Mouse (Mus musculus) splenic B cell, adult 2 months (primary cell): ENCODE measurements around the gene Cyp4v3.
A peak's percentile ranks its signal among the peaks of the same experiment; 100 is the strongest.
"Not testable (repeated sequence)": the region's sequence is repeated elsewhere in the genome, so short reads cannot be mapped to it uniquely, and the experiment has no call there.

Experiments
- DNase-seq: peaks from one replicate; pipeline ENCODE4 v3.0.0-alpha.2; 2011; ENCODE audit warnings: low read depth, low spot score
- H3K27me3 ChIP-seq: 2 replicates; pipeline ENCODE4 v1.6.1; 2012; ENCODE audit warnings: mild to moderate bottlenecking, low read length, moderate library complexity, mixed read lengths; ENCODE audit not compliant: control insufficient read depth, poor library complexity, insufficient read depth, severe bottlenecking
- H3K36me3 ChIP-seq: 2 replicates; pipeline ENCODE4 v1.6.1; 2012; ENCODE audit warnings: mild to moderate bottlenecking, low read length, moderate library complexity, mixed read lengths; ENCODE audit not compliant: control insufficient read depth, poor library complexity, insufficient read depth, severe bottlenecking

Cyp4v3 gene

GRCm38 (mm10) chr8:45341630-45342628 is 8.9 kb upstream of the Cyp4v3 start:
- no peaks in the 10 kb centered on the region for H3K36me3 ChIP-seq
- H3K27me3 ChIP-seq: 0 out of 2 replicates have a peak, but pooled peaks cover 1% of the 10 kb centered on the region
- DNase-seq: no peak

DNA sequence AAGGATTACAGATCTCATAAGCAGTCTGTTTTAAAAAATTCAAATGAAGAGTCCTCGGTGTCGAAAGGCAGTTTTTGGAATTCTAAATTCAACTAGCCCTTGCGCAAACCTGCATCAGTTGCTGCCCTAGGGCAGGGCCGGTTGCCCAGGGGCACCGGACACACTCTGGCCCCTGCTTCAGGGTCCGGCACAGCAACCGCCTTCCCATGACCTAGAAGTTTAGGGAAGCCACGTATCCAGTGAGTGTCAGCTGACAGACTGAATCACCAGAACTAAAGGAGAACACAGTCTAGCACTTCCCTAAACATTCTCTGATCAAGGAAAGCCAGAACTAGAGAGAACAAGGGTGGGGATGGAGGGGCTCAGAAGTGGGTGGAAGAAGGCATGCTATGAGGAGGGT is 477 bp upstream of the Cyp4v3 start:
- peak; percentile 5 for DNase-seq
- no peaks in the 10 kb centered on the region for H3K36me3 ChIP-seq
- H3K27me3 ChIP-seq: no peaks in the 10 kb centered on the region; the same call in 1 of the 2 replicates

- Histone ChIP-seq H3K36me3 (no peaks in the 10 kb centered on the region; the same call in 1 of the 2 replicates), H3K27me3 (no peaks in the 10 kb centered on the region; the same call in 1 of the 2 replicates)
- peak; percentile 15 for DNase-seq
These were observed 2.2 kb downstream of the Cyp4v3 start for GRCm38 (mm10) chr8:45330856-45331255.

- Histone ChIP-seq H3K27me3 (no peaks in the 10 kb centered on the region; the same call in 1 of the 2 replicates), H3K36me3 (no peaks in the 10 kb centered on the region; the same call in 1 of the 2 replicates)
- no peak for DNase-seq
These were observed 3.6 kb downstream of the Cyp4v3 start for GRCm38 (mm10) chr8:45329206-45329980.

DNA sequence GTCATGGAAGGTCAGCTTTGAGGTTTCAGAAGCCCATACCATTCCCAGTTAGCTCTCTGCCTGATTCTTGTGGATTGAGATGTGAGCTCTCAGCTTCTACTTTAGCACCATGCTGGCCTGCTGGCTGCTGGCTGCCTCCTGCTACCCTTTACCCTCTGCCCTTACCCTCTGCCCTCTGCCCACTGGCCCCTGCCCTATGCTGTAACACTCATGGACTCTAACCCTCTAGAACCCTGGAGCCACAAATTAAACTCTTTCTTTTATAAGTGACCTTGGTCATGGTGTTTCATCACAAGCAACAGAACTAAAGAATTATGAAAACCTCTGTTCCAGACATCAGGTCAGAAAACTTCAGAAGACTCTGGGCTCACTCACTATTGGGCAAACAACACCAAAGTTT is 5.9 kb downstream of the Cyp4v3 start:
- H3K27me3 ChIP-seq, DNase-seq, H3K36me3 ChIP-seq: not testable (repeated sequence)

DNA sequence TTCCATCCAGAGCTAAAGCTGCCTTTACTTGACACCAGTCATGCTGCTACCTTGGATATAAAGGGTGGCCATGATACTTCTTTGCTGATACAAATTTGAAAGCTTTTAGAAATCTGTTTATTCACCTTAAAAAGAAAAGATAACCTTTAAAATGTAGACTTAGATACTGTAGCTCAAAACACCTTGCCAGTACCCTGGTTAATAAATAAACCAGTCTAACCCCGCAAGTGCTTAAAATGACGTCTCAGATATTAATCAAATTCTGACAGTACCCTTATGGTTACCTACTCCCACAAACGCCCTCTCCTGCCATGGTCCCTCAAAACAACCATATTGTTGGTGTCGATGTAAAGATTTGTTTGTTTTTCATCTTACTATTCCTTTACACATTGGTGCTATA is 8.9 kb downstream of the Cyp4v3 start:
- no peaks in the 10 kb centered on the region for H3K27me3 ChIP-seq
- DNase-seq: no peak

DNA sequence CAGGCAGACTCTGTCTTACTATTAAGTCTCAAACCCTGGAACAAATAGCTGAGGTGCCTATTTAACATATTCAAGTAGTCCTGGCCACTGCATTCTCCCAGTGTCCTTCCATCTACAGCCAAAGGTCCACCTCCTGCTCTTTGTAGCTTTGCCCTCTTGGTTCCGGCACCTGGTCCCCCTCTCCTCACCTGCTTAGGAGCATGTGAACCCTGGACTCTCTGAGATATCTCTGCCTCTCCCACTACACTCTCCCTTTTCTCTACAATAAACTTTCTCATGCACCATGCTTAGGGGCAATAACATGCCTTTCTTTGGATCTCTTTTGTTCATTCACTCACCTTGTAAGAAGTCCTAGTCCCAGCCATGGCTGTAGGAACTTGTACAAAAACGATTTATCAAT is 11.7 kb downstream of the Cyp4v3 start:
- DNase-seq: no peak
- Histone ChIP-seq H3K27me3 (no peaks in the 10 kb centered on the region), H3K36me3 (no peaks in the 10 kb centered on the region; the same call in 1 of the 2 replicates)

More for the DNA sequence above, 8.9 kb downstream of the Cyp4v3 start:
- H3K36me3 ChIP-seq: no peaks in the 10 kb centered on the region; the same call in 1 of the 2 replicates

GRCm38 (mm10) chr8:45320930-45321329 is 12.1 kb downstream of the Cyp4v3 start:
- no peaks in the 10 kb centered on the region; the same call in 1 of the 2 replicates for H3K36me3 ChIP-seq
- DNase-seq: no peak
- no peaks in the 10 kb centered on the region for H3K27me3 ChIP-seq

DNA sequence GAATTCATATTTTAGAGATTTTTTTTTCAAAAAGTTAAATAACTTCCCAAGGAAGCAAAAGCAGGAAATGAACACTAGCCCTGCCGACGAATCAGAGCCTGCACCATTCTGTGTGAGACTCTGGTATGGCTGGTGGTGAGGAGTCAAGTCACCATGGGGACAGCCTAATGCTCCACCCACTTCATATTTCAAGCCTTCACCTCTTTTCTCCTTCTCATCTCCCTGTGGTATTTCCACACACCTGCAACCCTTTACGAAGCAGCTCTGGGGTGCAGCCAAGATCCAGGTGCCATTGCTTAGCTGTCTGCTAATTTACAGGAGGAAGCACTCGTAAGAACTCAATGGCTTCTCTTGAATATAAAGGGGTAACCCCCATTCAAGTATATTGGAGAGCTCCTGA is 22.0 kb downstream of the Cyp4v3 start:
- H3K36me3 ChIP-seq: peaks cover 2% of the 10 kb centered on the region; the same call in 1 of the 2 replicates
- H3K27me3 ChIP-seq: no peaks in the 10 kb centered on the region
- DNase-seq: no peak

DNA sequence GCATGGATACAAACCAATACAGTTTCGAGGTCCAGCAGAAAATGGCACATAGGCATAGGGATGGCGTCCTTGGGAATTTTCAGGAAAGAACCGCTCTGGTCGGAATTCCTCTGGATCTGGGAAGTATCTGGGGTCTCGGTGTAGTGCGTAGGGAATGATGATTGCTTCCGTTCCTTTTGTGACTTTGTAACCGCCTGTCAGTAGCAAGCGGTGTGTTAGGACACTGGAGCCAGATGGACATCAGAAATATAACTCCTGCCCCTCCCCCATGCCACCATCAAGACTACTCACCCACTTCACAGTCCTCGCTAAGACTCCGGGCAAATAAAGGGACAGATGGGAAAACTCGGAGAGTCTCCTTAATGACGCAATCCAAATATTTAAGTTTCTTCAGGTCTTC is 24.6 kb downstream of the Cyp4v3 start, which contains the start of gene Gm45753:
Gm45753 (minus strand) TSS at position 101 of the 400 bp plus-strand sequence.
- DNase-seq: no peak
- Histone ChIP-seq H3K36me3 (0 out of 2 replicates have a peak, but pooled peaks cover 5% of the 10 kb centered on the region), H3K27me3 (no peaks in the 10 kb centered on the region)

GRCm38 (mm10) chr8:45305479-45305878 is 27.5 kb downstream of the Cyp4v3 start:
- Histone ChIP-seq H3K36me3 (0 out of 2 replicates have a peak, but pooled peaks cover 5% of the 10 kb centered on the region), H3K27me3 (no peaks in the 10 kb centered on the region)
- no peak for DNase-seq

GRCm38 (mm10) chr8:45304354-45304753 is 28.7 kb downstream of the Cyp4v3 start:
- no peak for DNase-seq
- no peaks in the 10 kb centered on the region for H3K27me3 ChIP-seq
- 0 out of 2 replicates have a peak, but pooled peaks cover 5% of the 10 kb centered on the region for H3K36me3 ChIP-seq

DNA sequence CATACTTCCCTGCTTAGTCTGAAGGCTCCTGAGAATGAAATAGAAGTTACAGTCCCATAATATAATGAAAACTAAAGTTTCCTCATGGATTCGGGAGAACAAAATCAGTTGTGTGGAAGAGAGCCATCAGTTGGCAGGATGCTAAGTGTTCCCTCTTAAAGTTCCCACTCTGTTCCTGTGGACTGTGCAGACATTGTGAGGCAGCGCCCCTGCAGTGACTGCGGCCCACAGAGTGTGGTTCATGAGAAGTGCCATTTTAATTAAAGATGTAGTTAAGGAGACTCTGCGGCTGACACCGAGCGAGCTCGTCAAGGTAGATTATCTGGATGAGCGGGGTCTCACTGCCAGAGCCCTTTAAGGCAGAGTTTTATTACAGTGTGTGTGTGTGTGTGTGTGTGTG is 30.6 kb downstream of the Cyp4v3 start:
- Histone ChIP-seq H3K27me3 (no peaks in the 10 kb centered on the region), H3K36me3 (0 out of 2 replicates have a peak, but pooled peaks cover 2% of the 10 kb centered on the region)
- no peak for DNase-seq

GRCm38 (mm10) chr8:45295276-45295675 is 37.7 kb downstream of the Cyp4v3 start:
- H3K27me3 ChIP-seq: no peaks in the 10 kb centered on the region
- no peak for DNase-seq
- H3K36me3 ChIP-seq: no peaks in the 10 kb centered on the region
